Mouse (Mus musculus) kidney, adult 2 months (tissue): ENCODE data around the gene Gm6370. TPM values are rescaled to one million over a fixed set of nuclear protein-coding genes. Genes with fewer than 3 reads are reported as not detected.

Source experiments
- polyA plus RNA-seq: library from polyadenylated mRNA; depleted of rRNA; stranded (reverse); fragments of >200 nt; gene quantifications from 2 replicates; pipeline ENCODE4 v1.2.3, GENCODE M21; 2012; rRNA removed

Gm6370 gene
- polyA plus RNA-seq, 1 experiment = not detected

Other genes starting within 250 kb of the Gm6370 start
- 5.9 and 6.4 TPM in 2 replicates for gene Wasf3, start 106.4 kb upstream of the Gm6370 start, polyA plus RNA-seq
- gene Gm6408, start 9.4 kb upstream of the Gm6370 start, polyA plus RNA-seq = not detected in 2 replicates
- gene 4930449I24Rik, start 11.0 kb downstream of the Gm6370 start, polyA plus RNA-seq = not detected in 2 replicates
- gene Gm3402, start 22.8 kb downstream of the Gm6370 start, polyA plus RNA-seq = not detected in 2 replicates
- gene Gm3404, start 34.4 kb downstream of the Gm6370 start, polyA plus RNA-seq = 0.08 TPM in 1 of 2 replicates, not detected in the other
- gene Gm3409, start 46.3 kb downstream of the Gm6370 start, polyA plus RNA-seq = not detected in 2 replicates
- not detected in 2 replicates for gene Gm3415, start 64.8 kb downstream of the Gm6370 start, polyA plus RNA-seq
- 1.5 and 1.7 TPM in 2 replicates for gene Gpr12, start 93.9 kb downstream of the Gm6370 start, polyA plus RNA-seq